Mouse (Mus musculus) midbrain, embryonic 10.5 days (tissue): Measurements from ENCODE around the gene B3galt1. TPM values are rescaled to one million over a fixed set of nuclear protein-coding genes. Genes with fewer than 3 reads are reported as not detected.

Source experiments
- DNase-seq: peaks from one replicate; pipeline ENCODE4 v3.0.0-alpha.2; 2017; ENCODE audit warnings: low spot score
- H3K27ac ChIP-seq: fragments of 300-500 bp; sonication (generic); replicated peaks from 2 replicates; pipeline ENCODE4 v1.5.1; 2016; ENCODE audit warnings: mild to moderate bottlenecking
- H3K27me3 ChIP-seq: fragments of 300-500 bp; sonication (generic); 2 replicates; pipeline ENCODE4 v1.6.1; 2016; ENCODE audit warnings: low read depth, mild to moderate bottlenecking; ENCODE audit not compliant: poor library complexity, severe bottlenecking
- H3K36me3 ChIP-seq: fragments of 300-500 bp; sonication (generic); 2 replicates; pipeline ENCODE4 v1.6.1; 2016; ENCODE audit warnings: mild to moderate bottlenecking, moderate library complexity
- H3K4me1 ChIP-seq: fragments of 300-500 bp; sonication (generic); 2 replicates; pipeline ENCODE4 v1.6.1; 2016
- H3K4me3 ChIP-seq: fragments of 300-500 bp; sonication (generic); 2 replicates; pipeline ENCODE4 v1.5.1; 2016; ENCODE audit warnings: mild to moderate bottlenecking, moderate library complexity
- H3K9me3 ChIP-seq: fragments of 300-500 bp; sonication (generic); replicated peaks from 2 replicates; pipeline ENCODE4 v1.6.1; 2016; ENCODE audit warnings: mild to moderate bottlenecking
- WGBS: fragments of 180-500 bp; shearing (Covaris S2); methylation state at CpG from one replicate; pipeline ENCODE4 v1.1.7; 2016; 5-methylcytosine and 5-hydroxymethylcytosine counted together
- polyA plus RNA-seq: library from polyadenylated mRNA; unstranded; fragments of >200 nt; fragmentation: Nextera tagmentation; extraction: Ambion mirVana; gene quantifications from 2 replicates; pipeline ENCODE4 v1.2.1, GENCODE M21; 2016

B3galt1 gene
- polyA plus RNA-seq, 1 experiment from 2014 or later, result 6.1 TPM

DNA sequence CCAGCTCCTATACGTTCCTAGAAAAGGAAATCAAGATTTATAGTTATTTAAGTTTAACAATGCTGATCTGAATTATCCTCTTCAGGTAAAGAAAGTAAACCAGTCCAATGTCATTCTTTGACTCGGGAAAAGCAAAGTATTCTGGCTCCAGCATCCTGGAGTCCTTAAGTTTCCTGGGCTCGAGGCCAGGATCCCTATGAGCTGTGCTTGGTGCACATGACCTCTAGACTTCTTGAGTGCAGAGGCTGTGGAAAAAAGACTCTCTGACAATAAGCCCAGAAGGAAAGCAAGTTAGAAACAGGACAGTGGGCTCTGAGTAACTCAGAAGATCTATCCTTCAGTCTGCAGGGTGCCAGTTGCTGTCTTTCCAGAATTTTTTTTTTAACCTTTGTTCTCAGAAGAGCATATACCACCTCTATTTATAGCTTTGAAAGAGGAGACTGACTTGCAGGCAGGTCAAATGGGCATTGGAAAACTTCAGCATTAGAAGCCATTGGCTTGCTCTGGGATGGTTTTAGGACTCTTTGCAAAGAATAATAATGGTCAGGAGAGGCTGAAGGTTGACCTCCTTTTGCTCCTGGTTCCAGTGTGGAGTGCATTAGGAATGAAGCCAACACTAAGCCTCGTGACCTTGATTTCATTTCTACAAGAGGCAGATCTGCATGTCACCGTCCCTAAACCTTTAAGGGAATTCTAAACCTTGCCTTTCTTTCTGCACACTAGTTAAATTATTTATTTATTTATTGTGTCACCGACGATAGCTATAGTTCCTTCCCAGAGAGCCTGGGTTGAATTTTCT, 26.4 kb downstream of the B3galt1 start:
- no peak for DNase-seq
- 87% methylated on average over 7 of the region's 7 CpGs for WGBS
- H3K27me3 ChIP-seq, result no peaks in the 10 kb centered on the region
- no peaks in the 10 kb centered on the region for H3K36me3 ChIP-seq
- H3K4me1 ChIP-seq, result no peaks in the 10 kb centered on the region
- no peaks in the 10 kb centered on the region for H3K9me3 ChIP-seq
- H3K4me3 ChIP-seq, result no peak overlapping the region
- H3K27ac ChIP-seq, result no peak overlapping the region

DNA sequence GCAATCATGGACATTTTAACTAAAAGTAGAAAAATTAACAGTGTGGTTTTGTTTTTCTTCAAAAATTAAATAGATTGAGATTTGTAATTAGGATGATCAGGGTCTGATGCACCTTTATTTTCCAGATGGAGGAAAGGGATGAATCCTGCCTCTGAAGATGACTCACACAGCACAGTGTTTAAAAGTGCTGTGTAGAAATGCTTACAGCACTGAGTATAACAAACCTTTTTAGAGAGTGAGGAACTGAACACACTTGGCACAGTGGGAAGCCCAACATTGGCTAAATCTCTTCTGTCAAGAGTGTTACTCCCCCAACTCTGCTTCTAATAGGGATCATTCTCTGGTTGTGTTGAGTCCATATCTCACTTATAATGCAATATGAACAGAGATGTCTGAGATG, 57.2 kb downstream of the B3galt1 start:
- Histone ChIP-seq H3K4me3 (no peak overlapping the region), H3K27me3 (no peaks in the 10 kb centered on the region), H3K36me3 (no peaks in the 10 kb centered on the region), H3K9me3 (no peaks in the 10 kb centered on the region), H3K4me1 (no peaks in the 10 kb centered on the region), H3K27ac (no peak overlapping the region)
- no peak for DNase-seq

- Histone ChIP-seq H3K27ac (no peak overlapping the region), H3K4me3 (no peak overlapping the region), H3K4me1 (no peaks in the 10 kb centered on the region), H3K27me3 (no peaks in the 10 kb centered on the region), H3K9me3 (no peaks in the 10 kb centered on the region), H3K36me3 (no peaks in the 10 kb centered on the region)
- DNase-seq, result no peak
- 81% methylated on average over 3 of the region's 3 CpGs for WGBS
Observed at GRCm38 (mm10) chr2:67627667-67628066, 62.0 kb downstream of the B3galt1 start.

DNA sequence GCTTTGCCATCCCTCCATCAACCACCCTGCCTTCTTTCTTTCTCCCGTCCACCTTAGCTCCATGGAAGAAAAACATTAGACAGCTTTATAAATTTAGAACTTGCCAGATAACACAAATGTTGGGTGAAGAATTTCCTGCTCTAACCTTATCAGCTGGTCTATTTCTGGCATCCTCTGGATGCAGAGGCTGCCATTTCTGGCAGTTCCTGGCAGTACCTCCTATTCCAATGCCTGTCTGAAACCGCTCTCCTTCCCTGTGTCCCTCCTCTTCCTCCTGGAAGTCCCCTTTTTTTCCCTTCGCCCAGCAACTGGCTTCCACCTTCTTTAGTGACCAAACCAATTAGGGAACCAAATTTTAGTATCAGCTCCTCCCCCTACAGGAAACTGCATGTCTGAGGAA, 62.6 kb downstream of the B3galt1 start:
- no peak overlapping the region for H3K4me3 ChIP-seq
- H3K9me3 ChIP-seq, result no peaks in the 10 kb centered on the region
- H3K4me1 ChIP-seq, result no peaks in the 10 kb centered on the region
- 88% methylated on average over 3 of the region's 3 CpGs for WGBS
- no peak for DNase-seq
- no peak overlapping the region for H3K27ac ChIP-seq
- no peaks in the 10 kb centered on the region for H3K27me3 ChIP-seq
- H3K36me3 ChIP-seq, result no peaks in the 10 kb centered on the region

DNA sequence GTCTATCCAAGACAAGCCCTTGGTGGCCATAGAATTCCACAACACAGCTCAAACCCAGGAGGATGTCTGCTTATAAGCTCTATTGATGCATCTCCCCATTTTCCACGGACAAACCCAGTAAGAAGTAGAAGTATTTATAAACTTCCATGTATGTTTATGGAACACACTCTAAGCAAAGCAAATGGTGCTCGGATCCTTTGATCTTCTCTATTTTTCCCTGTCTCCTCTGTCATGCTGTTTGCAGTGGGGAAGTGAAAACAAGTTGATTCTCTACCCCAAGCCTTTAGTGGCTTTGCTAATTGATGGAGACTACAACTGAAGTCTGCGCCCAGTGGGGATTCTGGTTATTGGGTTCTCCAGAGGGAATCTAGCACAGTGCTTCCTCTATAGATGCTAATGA, 89.2 kb downstream of the B3galt1 start:
- 65% methylated on average over 3 of the region's 3 CpGs for WGBS
- no peak for DNase-seq
- no peaks in the 10 kb centered on the region for H3K27me3 ChIP-seq
- H3K4me3 ChIP-seq, result no peak overlapping the region
- no peaks in the 10 kb centered on the region for H3K36me3 ChIP-seq
- peaks cover 6% of the 10 kb centered on the region for H3K4me1 ChIP-seq
- H3K27ac ChIP-seq, result no peak overlapping the region
- no peaks in the 10 kb centered on the region for H3K9me3 ChIP-seq

DNA sequence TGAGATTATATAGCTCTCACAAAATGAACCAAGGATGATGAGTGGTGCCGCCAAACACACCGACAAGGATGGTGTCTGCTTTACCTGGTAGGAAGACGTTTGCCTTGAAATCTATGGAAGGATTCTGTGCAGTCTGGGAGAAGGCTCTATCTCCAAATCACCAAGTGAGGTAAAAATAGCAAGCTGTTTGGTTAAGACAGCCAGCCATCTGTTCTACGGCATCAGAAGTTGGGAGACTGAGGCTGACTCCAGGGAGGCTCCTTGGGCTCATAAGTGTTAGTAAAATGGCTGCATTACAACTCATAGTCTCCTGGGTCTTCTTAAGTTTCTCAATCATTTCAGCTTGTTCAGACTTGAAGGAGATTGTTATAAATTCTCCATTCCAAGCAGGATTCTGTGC, 91.7 kb downstream of the B3galt1 start:
- DNase-seq, result no peak
- Histone ChIP-seq H3K27ac (no peak overlapping the region), H3K27me3 (no peaks in the 10 kb centered on the region), H3K36me3 (no peaks in the 10 kb centered on the region), H3K9me3 (no peaks in the 10 kb centered on the region), H3K4me1 (peaks cover under 1% of the 10 kb centered on the region), H3K4me3 (no peak overlapping the region)
- WGBS, result 87% methylated on average over 4 of the region's 4 CpGs

GRCm38 (mm10) chr2:67658091-67658490, 92.4 kb downstream of the B3galt1 start:
- Histone ChIP-seq H3K27me3 (no peaks in the 10 kb centered on the region), H3K27ac (no peak overlapping the region), H3K4me3 (no peak overlapping the region), H3K4me1 (no peaks in the 10 kb centered on the region), H3K36me3 (no peaks in the 10 kb centered on the region), H3K9me3 (no peaks in the 10 kb centered on the region)
- no peak for DNase-seq
- 92% methylated on average over 1 of the region's 1 CpGs for WGBS

GRCm38 (mm10) chr2:67671721-67672120, 106.0 kb downstream of the B3galt1 start:
- H3K4me1 ChIP-seq, result no peaks in the 10 kb centered on the region
- DNase-seq, result no peak
- H3K27me3 ChIP-seq, result no peaks in the 10 kb centered on the region
- no peaks in the 10 kb centered on the region for H3K36me3 ChIP-seq
- H3K27ac ChIP-seq, result no peak overlapping the region
- no peak overlapping the region for H3K4me3 ChIP-seq
- no peaks in the 10 kb centered on the region for H3K9me3 ChIP-seq
- WGBS, result 95% methylated on average over 2 of the region's 2 CpGs

- Histone ChIP-seq H3K27me3 (no peaks in the 10 kb centered on the region), H3K4me3 (no peak overlapping the region), H3K4me1 (no peaks in the 10 kb centered on the region), H3K27ac (no peak overlapping the region), H3K9me3 (no peaks in the 10 kb centered on the region), H3K36me3 (no peaks in the 10 kb centered on the region)
- no peak for DNase-seq
- WGBS, result 78% methylated on average over 4 of the region's 4 CpGs
Observed at GRCm38 (mm10) chr2:67677697-67678096, 112.0 kb downstream of the B3galt1 start.

- Histone ChIP-seq H3K27me3 (no peaks in the 10 kb centered on the region), H3K36me3 (no peaks in the 10 kb centered on the region), H3K4me1 (no peaks in the 10 kb centered on the region), H3K9me3 (no peaks in the 10 kb centered on the region), H3K27ac (no peak overlapping the region), H3K4me3 (no peak overlapping the region)
- 86% methylated on average over 5 of the region's 5 CpGs for WGBS
- DNase-seq, result no peak
Observed at GRCm38 (mm10) chr2:67724249-67724648, 158.6 kb downstream of the B3galt1 start.

GRCm38 (mm10) chr2:67730771-67731170, 165.1 kb downstream of the B3galt1 start:
- H3K27ac ChIP-seq, result no peak overlapping the region
- H3K27me3 ChIP-seq, result no peaks in the 10 kb centered on the region
- WGBS, result 77% methylated on average over 2 of the region's 2 CpGs
- DNase-seq, result no peak
- no peaks in the 10 kb centered on the region for H3K36me3 ChIP-seq
- H3K4me1 ChIP-seq, result no peaks in the 10 kb centered on the region
- H3K4me3 ChIP-seq, result no peak overlapping the region
- no peaks in the 10 kb centered on the region for H3K9me3 ChIP-seq

DNA sequence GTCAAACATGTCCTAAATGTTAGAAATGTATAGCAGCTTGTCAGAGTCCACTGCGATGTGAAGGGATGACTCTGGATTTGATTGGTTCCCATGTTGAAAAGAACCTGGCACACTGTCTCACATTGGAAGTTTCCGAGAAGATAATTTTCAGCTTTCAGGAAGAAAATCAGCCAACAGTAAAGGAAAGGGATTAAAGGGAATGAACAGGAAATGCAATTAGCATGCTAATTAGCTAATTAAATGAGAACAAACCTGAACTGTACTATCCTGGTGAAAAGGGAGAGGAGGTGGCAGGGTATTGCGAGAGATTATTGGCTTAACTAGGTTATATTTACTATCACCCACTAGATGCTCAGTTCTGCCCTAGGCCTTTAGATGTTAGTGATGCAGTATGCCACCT, 185.9 kb downstream of the B3galt1 start:
- H3K4me3 ChIP-seq, result no peak overlapping the region
- no peaks in the 10 kb centered on the region for H3K36me3 ChIP-seq
- no peaks in the 10 kb centered on the region for H3K4me1 ChIP-seq
- 86% methylated on average over 3 of the region's 3 CpGs for WGBS
- DNase-seq, result no peak
- H3K9me3 ChIP-seq, result no peaks in the 10 kb centered on the region
- H3K27me3 ChIP-seq, result no peaks in the 10 kb centered on the region
- no peak overlapping the region for H3K27ac ChIP-seq

DNA sequence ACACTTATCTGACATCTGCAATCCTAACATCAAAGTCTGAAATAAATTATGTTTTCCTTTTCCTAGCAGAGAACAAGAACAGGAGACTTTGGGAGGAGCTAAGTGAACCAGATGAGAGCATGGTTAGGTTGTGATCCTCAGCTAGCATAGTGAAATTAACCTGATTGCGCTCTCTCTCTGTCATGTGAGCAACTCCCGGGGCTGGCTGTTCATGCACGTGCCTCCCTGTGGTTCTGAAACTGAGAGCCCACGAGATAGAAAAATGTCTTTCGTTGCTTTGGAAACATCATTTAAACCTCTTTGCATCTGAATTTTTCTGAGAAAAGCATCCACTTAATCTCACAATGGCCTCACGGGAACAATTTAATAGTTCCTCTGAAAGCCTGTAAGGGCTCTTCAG, 190.8 kb downstream of the B3galt1 start:
- DNase-seq, result no peak
- Histone ChIP-seq H3K9me3 (no peaks in the 10 kb centered on the region), H3K27ac (no peak overlapping the region), H3K27me3 (no peaks in the 10 kb centered on the region), H3K4me1 (no peaks in the 10 kb centered on the region), H3K36me3 (no peaks in the 10 kb centered on the region), H3K4me3 (no peak overlapping the region)
- 72% methylated on average over 6 of the region's 6 CpGs for WGBS

DNA sequence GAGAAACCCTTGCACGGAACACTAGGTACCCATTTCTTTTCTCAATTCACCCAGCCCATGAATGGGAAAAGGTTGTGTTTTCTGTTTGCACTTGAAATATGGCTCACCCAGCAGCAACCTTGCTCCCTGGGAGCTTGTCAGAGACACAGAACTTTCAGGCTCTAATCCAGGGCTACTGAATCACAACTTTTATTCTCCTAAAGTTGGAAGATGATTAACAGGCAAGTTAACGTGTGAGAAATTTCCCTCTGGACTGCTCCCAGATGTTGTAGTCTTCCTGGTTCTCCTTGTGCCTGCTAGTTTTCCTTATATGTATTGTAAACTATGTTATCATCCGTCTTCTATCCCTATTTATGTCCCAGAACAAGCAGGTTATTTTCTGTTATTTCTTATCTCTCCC, 221.9 kb downstream of the B3galt1 start:
- no peaks in the 10 kb centered on the region for H3K4me1 ChIP-seq
- 84% methylated on average over 3 of the region's 3 CpGs for WGBS
- no peaks in the 10 kb centered on the region for H3K9me3 ChIP-seq

More for the DNA sequence above, 221.9 kb downstream of the B3galt1 start:
- no peak overlapping the region for H3K27ac ChIP-seq
- H3K27me3 ChIP-seq, result no peaks in the 10 kb centered on the region
- H3K4me3 ChIP-seq, result no peak overlapping the region
- no peak for DNase-seq
- no peaks in the 10 kb centered on the region for H3K36me3 ChIP-seq
